Mouse (Mus musculus) myocyte (in vitro differentiated cells): ENCODE measurements at regions not wholly inside any gene's neighbourhood (a gene's known extent, or its start where the extent isn't known, plus 50 kb on each side); places are given as distances from the start of the nearest gene placed in this dataset.

ENCODE experiments used
- CEBPB ChIP-seq: IDR thresholded peaks from 2 replicates; pipeline ENCODE4 v1.6.1; 2011; ENCODE audit warnings: mild to moderate bottlenecking, moderate library complexity; ENCODE audit not compliant: poor library complexity, insufficient read depth, severe bottlenecking
- E2F4 ChIP-seq: IDR thresholded peaks from one replicate; pipeline ENCODE4 v1.6.1; 2011; ENCODE audit warnings: mild to moderate bottlenecking, control low read depth, moderate library complexity; ENCODE audit not compliant: insufficient read depth
- MAX ChIP-seq: IDR thresholded peaks from one replicate; pipeline ENCODE4 v1.6.1; 2011; ENCODE audit warnings: low read depth, mild to moderate bottlenecking, control low read depth
- MYOD1 ChIP-seq, 3 experiments: IDR thresholded peaks; one replicate each; pipeline ENCODE4 v1.6.1; 2011; ENCODE audit warnings: control low read depth in 2 of 3, low read depth in 2 of 3, mild to moderate bottlenecking in 2 of 3, moderate library complexity in 1 of 3; ENCODE audit not compliant: insufficient read length in 2 of 3, control insufficient read depth in 1 of 3
- MYOG ChIP-seq, 3 experiments: IDR thresholded peaks; one replicate each; pipeline ENCODE4 v1.6.1; 2011; ENCODE audit warnings: control low read depth in 2 of 3, low read depth in 2 of 3, mild to moderate bottlenecking in 2 of 3; ENCODE audit not compliant: insufficient read length in 2 of 3, control insufficient read depth in 1 of 3, insufficient read depth in 1 of 3
- POLR2A ChIP-seq: IDR thresholded peaks from one replicate; pipeline ENCODE4 v1.6.1; 2011; ENCODE audit warnings: low read depth, mild to moderate bottlenecking, control low read depth, moderate library complexity; ENCODE audit not compliant: insufficient read length
- POLR2AphosphoS2 ChIP-seq: IDR thresholded peaks from one replicate; pipeline ENCODE4 v1.6.1; 2011; ENCODE audit warnings: low read depth, control low read depth; ENCODE audit not compliant: insufficient read length
- SRF ChIP-seq: IDR thresholded peaks from one replicate; pipeline ENCODE4 v1.6.1; 2011; ENCODE audit warnings: low read depth; ENCODE audit not compliant: control insufficient read depth, insufficient read length
- TCF12 ChIP-seq: IDR thresholded peaks from one replicate; pipeline ENCODE4 v1.6.1; 2011; ENCODE audit warnings: mild to moderate bottlenecking, control low read depth; ENCODE audit not compliant: poor library complexity, insufficient read depth, severe bottlenecking
- TCF3 ChIP-seq: IDR thresholded peaks from one replicate; pipeline ENCODE4 v1.6.1; 2011; ENCODE audit warnings: low read depth, control low read depth; ENCODE audit not compliant: insufficient read length
- USF1 ChIP-seq: IDR thresholded peaks from one replicate; pipeline ENCODE4 v1.6.1; 2011; ENCODE audit warnings: low read depth, mild to moderate bottlenecking, control low read depth, moderate library complexity

- no peak for TF ChIP-seq E2F4
- TF ChIP-seq POLR2A = no peak
- TF ChIP-seq MAX = no peak
- TF ChIP-seq MYOG (IDR thresholded peaks at IDR 0.05; ENCODE audit: control insufficient read depth in 1 of 3, insufficient read depth in 1 of 3, insufficient read length in 2 of 3, low read depth in 2 of 3) = peak in 1 of 3 experiments; percentile 18
- peak in 2 of 3 experiments; percentile 9 to 27 for TF ChIP-seq MYOD1 (IDR thresholded peaks at IDR 0.05; ENCODE audit: control insufficient read depth in 1 of 3, insufficient read length in 2 of 3, low read depth in 2 of 3)
- no peak for TF ChIP-seq TCF3
- no peak for TF ChIP-seq TCF12
- TF ChIP-seq POLR2AphosphoS2 = no peak
- TF ChIP-seq SRF = no peak
- no peak for TF ChIP-seq CEBPB
- TF ChIP-seq USF1 = no peak
These were observed 85.6 kb downstream of the Hs1bp3 start for GRCm38 (mm10) chr12:8398852-8399251.
